ENCODE assay signal across 11 mouse cellular contexts in genomic region chr12:29740346-29741025, GRCm38 (mm10).
A peak's percentile ranks its signal among the peaks of the same experiment; 100 is the strongest.
DNase-seq lines count a peak whose midpoint lies in the region; ATAC-seq and TF ChIP-seq lines count a peak whose summit lies in the region.
"Had no signal": no experiment of that assay in that cellular context is flagged by ENCODE, and none has a peak within 500 bp of the region (broad histone marks: within the 10 kb centered on the region; RNA-seq: fewer than 3 reads in every experiment).

No protein-coding gene starts in this region.

- WGBS in forebrain, embryonic 13.5 days = 41% methylated on average over 8 of the region's 8 CpGs
- WGBS in forebrain, embryonic 10.5 days = 69% methylated on average over 8 of the region's 8 CpGs
- 53% methylated on average over 8 of the region's 8 CpGs for WGBS in hindbrain, embryonic 16.5 days
- WGBS in midbrain, postnatal 0 days = 48% methylated on average over 8 of the region's 8 CpGs
- 81% methylated on average over 8 of the region's 8 CpGs for WGBS in lung, postnatal 0 days

- no peak overlapping the region for H3K9ac ChIP-seq in forebrain, embryonic 13.5 days
- no peak overlapping the region for H3K9ac ChIP-seq in hindbrain, embryonic 16.5 days (ENCODE audit: low read depth, low read length)
- no peak overlapping the region for H3K9ac ChIP-seq in midbrain, postnatal 0 days (replicated peaks; ENCODE audit: low read length, poor library complexity, severe bottlenecking)
- H3K9ac ChIP-seq in lung, postnatal 0 days (replicated peaks; ENCODE audit: low read depth) = no peak overlapping the region

- no peak overlapping the region for H3K4me2 ChIP-seq in forebrain, embryonic 13.5 days
- no peak overlapping the region for H3K4me2 ChIP-seq in hindbrain, embryonic 16.5 days (ENCODE audit: low read length)
- no peak overlapping the region for H3K4me2 ChIP-seq in midbrain, postnatal 0 days (ENCODE audit: low read depth, low read length, poor library complexity, severe bottlenecking)
- no peak overlapping the region for H3K4me2 ChIP-seq in lung, postnatal 0 days (replicated peaks; ENCODE audit: low read depth, low read length)

- no peak for TF ChIP-seq CTCF in midbrain, postnatal 0 days (IDR thresholded peaks at IDR 0.05)
- no peak for TF ChIP-seq CTCF in lung, postnatal 0 days (IDR thresholded peaks at IDR 0.05)

- peaks cover 19% of the 10 kb centered on the region for H3K4me1 ChIP-seq in forebrain, embryonic 13.5 days
- H3K4me1 ChIP-seq in forebrain, embryonic 10.5 days = peaks cover 3% of the 10 kb centered on the region; the same call in 1 of the 2 replicates
- H3K4me1 ChIP-seq in hindbrain, embryonic 16.5 days (ENCODE audit: control insufficient read depth, insufficient read depth, low read depth, low read length) = peaks cover 13% of the 10 kb centered on the region
- no peaks in the 10 kb centered on the region for H3K4me1 ChIP-seq in midbrain, postnatal 0 days (ENCODE audit: insufficient read depth, low read length)
- H3K4me1 ChIP-seq in lung, postnatal 0 days (ENCODE audit: insufficient read depth, low read depth, low read length) = no peaks in the 10 kb centered on the region

- no peak for TF ChIP-seq EP300 in lung, postnatal 0 days (IDR thresholded peaks at IDR 0.05)

- no peaks in the 10 kb centered on the region for H3K9me3 ChIP-seq in forebrain, embryonic 13.5 days (replicated peaks)
- no peaks in the 10 kb centered on the region for H3K9me3 ChIP-seq in forebrain, embryonic 10.5 days
- H3K9me3 ChIP-seq in hindbrain, embryonic 16.5 days (ENCODE audit: control insufficient read depth, low read length) = no peaks in the 10 kb centered on the region
- H3K9me3 ChIP-seq in midbrain, postnatal 0 days (ENCODE audit: low read length) = no peaks in the 10 kb centered on the region
- no peaks in the 10 kb centered on the region for H3K9me3 ChIP-seq in lung, postnatal 0 days (ENCODE audit: low read length)

- H3K36me3 ChIP-seq in forebrain, embryonic 13.5 days (ENCODE audit: poor library complexity, severe bottlenecking) = no peaks in the 10 kb centered on the region
- H3K36me3 ChIP-seq in forebrain, embryonic 10.5 days (replicated peaks) = no peaks in the 10 kb centered on the region
- H3K36me3 ChIP-seq in hindbrain, embryonic 16.5 days (ENCODE audit: control insufficient read depth, insufficient read depth, low read length) = no peaks in the 10 kb centered on the region
- no peaks in the 10 kb centered on the region for H3K36me3 ChIP-seq in midbrain, postnatal 0 days (ENCODE audit: insufficient read depth, low read length)
- no peaks in the 10 kb centered on the region for H3K36me3 ChIP-seq in lung, postnatal 0 days (ENCODE audit: insufficient read depth, low read length)

- H3K27ac ChIP-seq in forebrain, embryonic 13.5 days = peak overlapping the region; percentile 79
- H3K27ac ChIP-seq in forebrain, embryonic 10.5 days = no peak overlapping the region
- H3K27ac ChIP-seq in hindbrain, embryonic 16.5 days (ENCODE audit: low read depth, low read length) = peak overlapping the region; percentile 48
- 0 out of 2 replicates have a peak overlapping the region, but pooled peaks have one; percentile 48 for H3K27ac ChIP-seq in midbrain, postnatal 0 days (ENCODE audit: low read depth, low read length)
- H3K27ac ChIP-seq in lung, postnatal 0 days (ENCODE audit: low read length) = no peak overlapping the region

- H3K27me3 ChIP-seq in forebrain, embryonic 13.5 days = no peaks in the 10 kb centered on the region
- H3K27me3 ChIP-seq in forebrain, embryonic 10.5 days (ENCODE audit: poor library complexity, severe bottlenecking) = no peaks in the 10 kb centered on the region
- no peaks in the 10 kb centered on the region for H3K27me3 ChIP-seq in hindbrain, embryonic 16.5 days (replicated peaks; ENCODE audit: control insufficient read depth, insufficient read depth, low read length)
- H3K27me3 ChIP-seq in midbrain, postnatal 0 days (ENCODE audit: insufficient read depth, low read length) = no peaks in the 10 kb centered on the region
- H3K27me3 ChIP-seq in lung, postnatal 0 days (replicated peaks; ENCODE audit: insufficient read depth, low read length) = no peaks in the 10 kb centered on the region

- ATAC-seq in forebrain, embryonic 13.5 days = peak; percentile 68
- peak; percentile 66 for ATAC-seq in hindbrain, embryonic 16.5 days
- ATAC-seq in midbrain, postnatal 0 days (ENCODE audit: low FRiP score) = peak; percentile 35; the same call in 1 of the 2 replicates
- no peak for ATAC-seq in inflammation-experienced regulatory T-cells, adult 6 months
- ATAC-seq in lung, postnatal 0 days = no peak

- no peak for DNase-seq in forebrain, embryonic 10.5 days (ENCODE audit: extremely low spot score, low spot score)
- DNase-seq in cerebellum, adult 9-11 months = peak; percentile 75
- peak; percentile 82 for DNase-seq in midbrain, postnatal 0 days (ENCODE audit: low spot score)
- DNase-seq in embryo, embryonic 10.5 days (ENCODE audit: low spot score) = no peak
- DNase-seq in lung, postnatal 0 days (ENCODE audit: low spot score) = no peak
- DNase-seq: adrenal gland, postnatal 14 days; kidney, adult 8-10 months; liver had no signal

- no peak overlapping the region for H3K4me3 ChIP-seq in forebrain, embryonic 13.5 days
- H3K4me3 ChIP-seq in forebrain, embryonic 10.5 days = no peak overlapping the region
- H3K4me3 ChIP-seq in hindbrain, embryonic 16.5 days (ENCODE audit: low read length) = no peak overlapping the region
- H3K4me3 ChIP-seq in midbrain, postnatal 0 days (ENCODE audit: low read depth, low read length) = no peak overlapping the region
- H3K4me3 ChIP-seq in lung, postnatal 0 days (ENCODE audit: low read depth, low read length) = no peak overlapping the region

Comparison
In these comparisons a context has a peak if more than half of its experiments do, and no peak if none do; other contexts are left out.
1. H3K27ac ChIP-seq: peak in forebrain, embryonic 13.5 days (single experiment), hindbrain, embryonic 16.5 days (single experiment) and midbrain, postnatal 0 days (single experiment); none in forebrain, embryonic 10.5 days (single experiment) and lung, postnatal 0 days (single experiment).
2. ATAC-seq: peak in forebrain, embryonic 13.5 days (single experiment), hindbrain, embryonic 16.5 days (single experiment) and midbrain, postnatal 0 days (single experiment); none in inflammation-experienced regulatory T-cells, adult 6 months (single experiment) and lung, postnatal 0 days (single experiment).
3. DNase-seq: peak in cerebellum, adult 9-11 months (single experiment) and midbrain, postnatal 0 days (single experiment); none in forebrain, embryonic 10.5 days (single experiment), embryo, embryonic 10.5 days (single experiment) and lung, postnatal 0 days (single experiment).